Mouse (Mus musculus): ENCODE results near the gene Limd1. TPM values are rescaled to one million over a fixed set of nuclear protein-coding genes. Genes with fewer than 3 reads are reported as not detected.

Limd1 gene
- polyA plus RNA-seq, 1 experiment: 9.0 TPM

- Histone ChIP-seq H3K27ac (ENCODE audit: insufficient read depth, low read length) (no peak overlapping the region), H3K4me1 (ENCODE audit: control insufficient read depth, insufficient read depth, low read length) (peaks cover 3% of the 10 kb centered on the region), H3K4me3 (ENCODE audit: insufficient read depth, low read length) (no peak overlapping the region)
- TF ChIP-seq POLR2A (IDR thresholded peaks at IDR 0.05; ENCODE audit: extremely low read depth, insufficient read depth, low read length) (no peak), CTCF (IDR thresholded peaks at IDR 0.05; ENCODE audit: extremely low read depth, insufficient read depth, low read length) (no peak)
Measured at GRCm38 (mm10) chr9:123491917-123492585, 13.5 kb downstream of the Limd1 start.

- no peak overlapping the region for H3K4me3 ChIP-seq (ENCODE audit: insufficient read depth, low read length)
- peaks cover 3% of the 10 kb centered on the region for H3K4me1 ChIP-seq (ENCODE audit: control insufficient read depth, insufficient read depth, low read length)
- TF ChIP-seq POLR2A (IDR thresholded peaks at IDR 0.05; ENCODE audit: extremely low read depth, insufficient read depth, low read length): no peak
- H3K27ac ChIP-seq (ENCODE audit: insufficient read depth, low read length): no peak overlapping the region
Measured at GRCm38 (mm10) chr9:123496665-123497064, 18.2 kb downstream of the Limd1 start.

GRCm38 (mm10) chr9:123497906-123498305 lies 19.4 kb downstream of the Limd1 start:
- peaks cover 4% of the 10 kb centered on the region for H3K4me1 ChIP-seq (ENCODE audit: control insufficient read depth, insufficient read depth, low read length)
- no peak overlapping the region for H3K4me3 ChIP-seq (ENCODE audit: insufficient read depth, low read length)
- TF ChIP-seq POLR2A (IDR thresholded peaks at IDR 0.05; ENCODE audit: extremely low read depth, insufficient read depth, low read length): no peak
- TF ChIP-seq CTCF (IDR thresholded peaks at IDR 0.05; ENCODE audit: extremely low read depth, insufficient read depth, low read length): no peak
- no peak overlapping the region for H3K27ac ChIP-seq (ENCODE audit: insufficient read depth, low read length)

- Histone ChIP-seq H3K4me1 (ENCODE audit: control insufficient read depth, insufficient read depth, low read length) (peaks cover 5% of the 10 kb centered on the region), H3K27ac (ENCODE audit: insufficient read depth, low read length) (no peak overlapping the region), H3K4me3 (ENCODE audit: insufficient read depth, low read length) (no peak overlapping the region)
- TF ChIP-seq POLR2A (IDR thresholded peaks at IDR 0.05; ENCODE audit: extremely low read depth, insufficient read depth, low read length) (no peak), CTCF (IDR thresholded peaks at IDR 0.05; ENCODE audit: extremely low read depth, insufficient read depth, low read length) (no peak)
Measured at GRCm38 (mm10) chr9:123500480-123500879, 22.0 kb downstream of the Limd1 start.

GRCm38 (mm10) chr9:123503171-123503834 lies 24.8 kb downstream of the Limd1 start:
- Histone ChIP-seq H3K4me1 (ENCODE audit: control insufficient read depth, insufficient read depth, low read length) (peaks cover 5% of the 10 kb centered on the region; the same call in 1 of the 2 replicates), H3K4me3 (ENCODE audit: insufficient read depth, low read length) (no peak overlapping the region), H3K27ac (ENCODE audit: insufficient read depth, low read length) (peak overlapping the region; percentile 60; the same call in 1 of the 2 replicates)
- TF ChIP-seq CTCF (IDR thresholded peaks at IDR 0.05; ENCODE audit: extremely low read depth, insufficient read depth, low read length): no peak
- no peak for TF ChIP-seq POLR2A (IDR thresholded peaks at IDR 0.05; ENCODE audit: extremely low read depth, insufficient read depth, low read length)

GRCm38 (mm10) chr9:123504325-123504724 lies 25.8 kb downstream of the Limd1 start:
- H3K4me1 ChIP-seq (ENCODE audit: control insufficient read depth, insufficient read depth, low read length): peaks cover 5% of the 10 kb centered on the region; the same call in 1 of the 2 replicates
- no peak overlapping the region for H3K4me3 ChIP-seq (ENCODE audit: insufficient read depth, low read length)
- TF ChIP-seq CTCF (IDR thresholded peaks at IDR 0.05; ENCODE audit: extremely low read depth, insufficient read depth, low read length): peak; percentile 89
- no peak for TF ChIP-seq POLR2A (IDR thresholded peaks at IDR 0.05; ENCODE audit: extremely low read depth, insufficient read depth, low read length)
- H3K27ac ChIP-seq (ENCODE audit: insufficient read depth, low read length): no peak overlapping the region

- Histone ChIP-seq H3K4me1 (ENCODE audit: control insufficient read depth, insufficient read depth, low read length) (peaks cover 10% of the 10 kb centered on the region), H3K27ac (ENCODE audit: insufficient read depth, low read length) (no peak overlapping the region), H3K4me3 (ENCODE audit: insufficient read depth, low read length) (no peak overlapping the region)
- TF ChIP-seq CTCF (IDR thresholded peaks at IDR 0.05; ENCODE audit: extremely low read depth, insufficient read depth, low read length) (no peak), POLR2A (IDR thresholded peaks at IDR 0.05; ENCODE audit: extremely low read depth, insufficient read depth, low read length) (no peak)
Measured at GRCm38 (mm10) chr9:123505598-123505997, 27.1 kb downstream of the Limd1 start.

- TF ChIP-seq CTCF (IDR thresholded peaks at IDR 0.05; ENCODE audit: extremely low read depth, insufficient read depth, low read length): no peak
- no peak for TF ChIP-seq POLR2A (IDR thresholded peaks at IDR 0.05; ENCODE audit: extremely low read depth, insufficient read depth, low read length)
- Histone ChIP-seq H3K4me3 (ENCODE audit: insufficient read depth, low read length) (no peak overlapping the region), H3K27ac (ENCODE audit: insufficient read depth, low read length) (no peak overlapping the region), H3K4me1 (ENCODE audit: control insufficient read depth, insufficient read depth, low read length) (peaks cover 11% of the 10 kb centered on the region)
Measured at GRCm38 (mm10) chr9:123506270-123507146, 28.0 kb downstream of the Limd1 start.

GRCm38 (mm10) chr9:123507380-123507779 lies 28.9 kb downstream of the Limd1 start:
- H3K27ac ChIP-seq (ENCODE audit: insufficient read depth, low read length): no peak overlapping the region
- H3K4me1 ChIP-seq (ENCODE audit: control insufficient read depth, insufficient read depth, low read length): peaks cover 9% of the 10 kb centered on the region
- H3K4me3 ChIP-seq (ENCODE audit: insufficient read depth, low read length): no peak overlapping the region
- TF ChIP-seq POLR2A (IDR thresholded peaks at IDR 0.05; ENCODE audit: extremely low read depth, insufficient read depth, low read length): no peak
- peak; percentile 50 for TF ChIP-seq CTCF (IDR thresholded peaks at IDR 0.05; ENCODE audit: extremely low read depth, insufficient read depth, low read length)

Data from cortical plate, adult 2 months (tissue).